Mouse (Mus musculus): ENCODE data around the gene Arpc1a.
A peak's percentile ranks its signal among the peaks of the same experiment; 100 is the strongest.
"Not testable (repeated sequence)": the region's sequence is repeated elsewhere in the genome, so short reads cannot be mapped to it uniquely, and the experiment has no call there.

The Arpc1a gene

DNA sequence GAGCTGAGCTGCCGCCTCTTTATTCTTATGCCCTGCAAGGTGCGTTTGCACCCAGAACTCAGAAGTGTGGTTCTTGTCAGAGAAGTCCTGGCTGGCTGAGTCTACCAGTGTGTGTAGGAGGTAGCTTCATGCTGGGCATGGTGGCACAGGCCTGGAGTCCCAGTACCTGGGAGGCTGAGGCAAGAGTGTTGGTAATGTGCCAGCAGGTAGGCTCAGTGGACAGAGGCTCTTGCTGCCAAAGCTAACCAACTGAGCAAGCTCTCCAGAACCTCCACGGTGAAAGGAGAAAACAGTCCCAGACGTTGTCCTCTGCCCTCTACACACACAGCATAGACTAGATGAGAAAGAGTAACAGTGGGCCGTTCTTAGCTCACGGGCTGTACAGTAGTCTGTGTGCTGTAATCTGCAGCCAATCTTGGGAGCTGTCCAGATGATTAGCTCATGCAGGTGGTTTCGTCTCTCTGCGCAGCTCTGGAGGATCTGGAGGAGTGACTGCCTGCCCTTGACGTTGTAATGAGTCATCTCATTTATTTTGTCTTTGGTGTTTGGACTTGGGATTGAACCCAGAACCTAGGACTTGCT is 22.2 kb downstream of the Arpc1a start:
- DNase-seq: no peak

DNA sequence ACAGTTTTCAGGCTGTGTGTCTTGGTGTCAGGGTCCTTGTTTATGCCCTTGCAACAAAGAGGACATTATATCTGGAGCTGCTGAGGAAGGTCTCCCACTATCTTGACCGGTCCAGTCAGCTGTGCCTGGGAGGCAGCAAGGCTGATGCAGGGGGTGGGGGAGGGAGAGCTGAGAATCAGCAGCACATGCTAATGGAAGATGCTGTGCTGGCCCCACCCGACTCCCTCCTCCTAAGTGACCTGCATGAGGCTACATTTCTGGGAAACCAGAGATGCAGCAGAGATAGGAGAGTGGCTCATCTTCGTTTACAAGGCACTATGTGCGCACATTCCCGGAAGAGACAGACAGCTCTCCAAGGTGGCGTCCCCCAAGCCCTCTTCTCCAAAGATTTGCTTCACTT is 26.8 kb downstream of the Arpc1a start:
- no peak for DNase-seq

- DNase-seq: no peak
Measured at GRCm38 (mm10) chr5:145112566-145112965, 28.9 kb downstream of the Arpc1a start.

DNA sequence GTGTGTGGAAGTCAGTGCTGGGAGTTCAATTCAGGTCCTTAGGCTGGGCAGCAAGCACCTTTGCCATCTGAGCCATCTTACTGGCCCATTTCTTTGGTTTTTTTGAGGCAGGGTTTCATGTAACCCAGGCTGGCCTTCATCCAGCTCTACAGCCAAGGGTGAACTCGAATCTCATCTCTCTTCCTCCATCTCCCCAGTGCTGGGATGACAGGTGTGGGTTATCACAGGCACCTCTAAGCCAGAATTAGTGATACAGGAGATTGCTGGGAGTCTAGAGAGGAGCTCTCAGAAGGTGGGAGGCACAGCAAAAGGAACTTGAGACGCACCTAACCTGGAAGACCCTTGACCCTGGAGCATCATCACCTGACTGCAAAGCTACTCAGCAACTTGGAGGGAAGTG is 29.8 kb downstream of the Arpc1a start:
- no peak for DNase-seq

GRCm38 (mm10) chr5:145114071-145114605 is 30.5 kb downstream of the Arpc1a start, which contains the start of gene Arpc1b:
TSS of gene Arpc1b (plus strand) at chr5:145114215.
- DNase-seq: peak in 1 of 2 experiments; percentile 25

GRCm38 (mm10) chr5:145114606-145115473 is 31.2 kb downstream of the Arpc1a start:
- DNase-seq: peak; percentile 40 to 58

- DNase-seq: no peak
Measured at GRCm38 (mm10) chr5:145115736-145116135, 32.1 kb downstream of the Arpc1a start.

DNA sequence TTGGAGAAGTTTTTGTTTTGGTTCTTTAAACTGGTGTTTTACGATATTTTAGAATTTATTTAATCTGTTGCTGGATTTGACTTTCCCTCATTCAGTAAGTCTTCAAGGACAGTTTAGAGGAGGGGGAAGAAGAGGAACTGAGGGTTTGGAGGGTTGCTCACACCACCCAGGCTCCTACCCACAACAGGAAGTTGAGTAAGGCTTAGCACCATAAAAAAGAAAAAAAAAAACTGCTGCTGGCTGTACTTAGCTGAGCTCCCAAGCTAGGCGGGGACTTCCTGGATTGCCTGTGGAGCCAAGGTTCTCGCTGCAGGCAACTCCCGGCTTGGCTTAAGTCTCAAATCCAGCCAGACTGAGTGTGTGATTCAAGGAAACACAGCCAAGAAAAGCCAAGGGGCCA is 32.7 kb downstream of the Arpc1a start:
- DNase-seq: no peak

- DNase-seq: peak; percentile 66 to 83
Measured at GRCm38 (mm10) chr5:145116916-145117315, 33.3 kb downstream of the Arpc1a start.

DNA sequence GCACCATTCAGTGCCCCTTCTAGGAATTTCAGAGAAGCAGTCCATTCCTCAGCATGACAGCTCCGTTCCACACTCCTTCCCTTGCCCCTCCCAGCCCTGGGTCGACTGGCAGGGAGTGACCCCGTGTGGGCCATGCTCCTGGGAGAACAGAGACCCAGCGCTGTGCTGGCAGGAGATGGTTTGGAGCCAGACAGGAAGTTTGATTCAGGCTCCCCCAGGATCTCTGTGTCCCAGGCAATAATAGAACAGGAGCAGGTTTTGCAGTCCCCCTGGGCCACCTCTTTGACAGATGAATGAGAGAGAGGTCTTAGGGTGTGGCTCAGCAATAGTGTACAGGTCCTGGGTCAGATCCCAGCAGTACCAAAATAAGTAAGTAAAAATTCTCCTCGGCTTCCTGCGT is 34.4 kb downstream of the Arpc1a start:
- no peak for DNase-seq

GRCm38 (mm10) chr5:145118461-145118860 is 34.8 kb downstream of the Arpc1a start:
- DNase-seq: no peak

- no peak for DNase-seq
Measured at GRCm38 (mm10) chr5:145119385-145119784, 35.8 kb downstream of the Arpc1a start.

DNA sequence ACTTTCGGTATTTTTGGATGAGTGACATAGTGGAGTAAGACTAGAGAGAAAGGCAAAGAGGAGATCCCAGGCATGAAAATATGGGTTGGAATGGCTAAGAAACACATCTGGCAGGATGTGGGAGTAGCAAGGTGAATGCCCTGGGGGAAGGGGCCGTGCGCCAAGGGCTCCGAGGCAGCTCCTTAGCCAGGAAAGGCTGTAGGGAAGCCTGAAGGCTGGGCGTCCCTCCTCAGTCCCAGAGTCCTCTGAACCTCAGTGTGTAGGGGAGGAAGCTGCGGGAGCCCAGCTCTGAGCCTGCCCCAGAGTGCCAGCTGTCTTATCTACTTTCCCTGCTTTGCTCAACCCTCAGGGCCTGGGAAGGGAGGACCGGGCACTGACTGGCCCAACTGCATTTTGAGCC is 37.3 kb downstream of the Arpc1a start:
- no peak for DNase-seq

DNA sequence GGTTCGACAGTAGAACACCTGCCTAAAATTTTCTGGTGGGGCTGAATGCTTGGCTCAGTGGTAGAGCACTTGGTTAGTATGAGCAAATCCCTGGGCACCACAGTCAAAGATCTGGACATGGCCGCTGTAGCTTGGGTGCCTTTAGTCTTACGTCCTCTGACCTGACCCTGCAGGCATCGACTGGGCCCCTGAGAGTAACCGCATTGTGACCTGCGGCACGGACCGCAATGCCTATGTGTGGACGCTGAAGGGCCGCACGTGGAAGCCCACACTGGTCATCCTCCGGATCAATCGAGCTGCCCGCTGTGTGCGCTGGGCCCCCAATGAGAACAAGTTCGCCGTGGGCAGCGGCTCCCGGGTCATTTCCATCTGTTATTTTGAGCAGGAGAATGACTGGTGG is 39.8 kb downstream of the Arpc1a start:
- no peak for DNase-seq

DNA sequence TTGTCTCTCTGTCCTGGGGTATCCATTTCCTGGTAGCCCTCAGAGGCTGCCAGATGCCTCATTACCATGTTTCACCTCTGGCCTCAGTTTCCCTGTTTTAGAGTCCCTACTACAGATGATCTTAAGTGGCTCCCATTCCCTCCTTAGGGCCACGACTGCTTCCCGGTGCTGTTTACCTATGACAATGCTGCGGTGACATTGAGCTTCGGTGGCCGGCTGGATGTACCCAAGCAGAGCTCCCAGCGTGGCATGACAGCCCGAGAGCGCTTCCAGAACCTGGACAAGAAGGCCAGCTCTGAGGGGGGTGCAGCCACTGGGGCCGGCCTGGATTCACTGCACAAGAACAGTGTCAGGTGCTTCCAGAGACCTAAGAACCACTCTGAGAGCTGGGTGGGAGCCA is 43.0 kb downstream of the Arpc1a start:
- DNase-seq: no peak

GRCm38 (mm10) chr5:145129124-145129523 is 45.5 kb downstream of the Arpc1a start:
- no peak for DNase-seq

GRCm38 (mm10) chr5:145129773-145130172 is 46.1 kb downstream of the Arpc1a start:
- DNase-seq: not testable (repeated sequence)

- no peak for DNase-seq
Measured at GRCm38 (mm10) chr5:145130191-145130590, 46.6 kb downstream of the Arpc1a start.

DNA sequence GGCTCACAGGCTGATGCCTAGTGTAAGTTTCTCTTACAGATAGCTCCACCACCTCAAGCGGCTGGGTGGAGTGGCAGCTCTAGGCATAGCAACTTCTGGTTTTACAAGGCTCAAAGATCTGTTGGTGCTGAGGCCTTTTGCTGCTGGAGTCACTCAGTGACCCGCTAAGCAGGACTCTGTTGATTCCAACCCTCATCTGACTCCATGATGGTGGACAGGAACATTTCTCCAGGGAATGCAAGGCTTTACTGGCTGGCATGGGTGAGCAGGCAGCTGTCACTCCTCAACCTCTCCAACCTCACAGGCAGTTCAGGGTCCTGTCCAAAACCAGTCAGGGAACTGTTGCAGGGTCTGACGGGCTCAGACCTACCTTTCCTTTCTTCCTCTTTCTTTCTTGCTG is 47.4 kb downstream of the Arpc1a start:
- no peak for DNase-seq

DNA sequence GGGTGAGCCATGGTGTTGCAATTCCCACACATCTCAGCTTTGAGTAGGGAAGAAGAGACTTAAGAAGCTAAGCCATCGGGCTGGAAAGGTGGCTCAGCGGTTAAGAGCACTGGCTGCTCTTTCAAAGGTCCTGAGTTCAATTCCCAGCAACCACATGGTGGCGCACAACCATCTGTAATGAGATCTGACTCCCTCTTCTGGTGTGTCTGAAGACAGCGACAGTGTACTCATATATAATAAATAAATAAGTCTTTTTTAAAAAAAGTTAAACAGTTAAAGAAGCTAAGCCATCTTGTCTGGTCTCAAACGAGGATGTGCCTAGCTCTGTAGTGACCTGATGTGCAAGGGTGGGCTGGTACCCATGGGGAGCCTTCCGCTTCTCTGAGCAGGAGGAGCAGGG is 49.6 kb downstream of the Arpc1a start:
- not testable (repeated sequence) for DNase-seq

DNA sequence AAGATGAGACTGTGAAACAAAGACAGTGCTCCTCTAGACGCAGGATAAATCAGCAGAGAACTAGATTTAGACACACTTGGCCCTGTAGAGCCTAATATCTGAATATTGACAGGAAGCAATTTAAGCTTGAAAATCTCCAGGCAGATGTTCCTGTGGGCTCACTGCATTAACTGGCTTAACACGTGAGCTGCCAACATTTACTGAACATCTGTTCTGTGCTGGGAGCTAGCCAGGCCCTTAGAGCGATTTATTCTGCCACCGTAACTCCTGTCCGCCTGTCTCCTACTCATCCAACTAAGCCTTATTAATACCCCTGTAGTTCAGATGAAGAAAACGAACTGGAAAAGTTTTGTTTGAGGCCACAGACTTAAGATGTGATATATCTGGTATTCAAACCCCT is 55.2 kb downstream of the Arpc1a start:
- DNase-seq: peak in 1 of 2 experiments; percentile 20

DNA sequence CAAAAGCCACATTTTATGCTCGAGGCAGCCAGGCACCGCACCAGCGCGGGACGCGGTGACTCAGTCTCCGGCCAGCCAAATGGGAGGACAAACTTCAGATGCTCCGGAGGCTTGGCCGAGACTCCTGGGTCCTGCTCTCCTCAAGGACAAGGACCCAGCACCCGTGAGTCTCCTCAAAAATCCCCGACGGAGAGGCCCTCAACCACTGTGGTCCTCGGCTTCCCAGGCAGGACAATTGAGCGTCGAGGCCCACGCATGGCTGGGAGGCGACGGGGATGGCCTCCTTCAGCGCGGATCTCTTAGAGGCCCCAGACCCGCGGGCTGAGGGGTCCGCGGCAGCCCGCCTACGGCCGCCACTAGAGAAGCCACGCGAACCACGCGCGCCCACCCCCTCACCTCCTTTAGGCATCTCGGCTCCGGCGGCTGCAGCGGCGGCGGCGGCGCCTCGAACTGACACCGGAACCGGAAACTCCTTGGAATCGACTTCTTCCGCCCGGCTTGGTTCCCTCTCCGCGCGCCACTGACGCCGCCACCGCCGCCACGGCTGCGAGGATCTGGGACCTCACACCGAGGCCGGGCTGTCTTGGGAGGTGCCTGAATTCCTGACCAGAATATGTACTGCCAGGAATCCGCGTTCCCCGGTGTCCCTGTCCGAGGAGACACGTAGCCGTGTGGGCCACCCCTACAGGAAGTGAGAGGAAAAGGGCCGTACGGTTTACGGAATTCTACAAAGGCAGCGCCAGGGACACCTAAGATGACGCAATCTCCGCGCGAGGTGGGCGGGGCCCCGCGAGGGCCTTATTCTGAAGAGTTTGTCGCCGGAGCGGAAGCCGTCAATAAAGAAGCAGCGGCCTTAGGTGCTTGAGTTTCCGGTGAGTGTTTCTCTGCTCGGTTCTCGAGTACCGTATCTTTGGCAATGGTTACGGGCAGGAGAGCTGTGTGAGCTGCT is 56.2 kb downstream of the Arpc1a start, which contains the start of the genes Pdap1 and Bud31:
Gene Pdap1 (minus strand): TSS at position 668 of the 949 bp plus-strand sequence.
Gene Bud31 (plus strand): TSS at position 792 of the 949 bp plus-strand sequence.
- peak; percentile 96 to 97 for DNase-seq

DNA sequence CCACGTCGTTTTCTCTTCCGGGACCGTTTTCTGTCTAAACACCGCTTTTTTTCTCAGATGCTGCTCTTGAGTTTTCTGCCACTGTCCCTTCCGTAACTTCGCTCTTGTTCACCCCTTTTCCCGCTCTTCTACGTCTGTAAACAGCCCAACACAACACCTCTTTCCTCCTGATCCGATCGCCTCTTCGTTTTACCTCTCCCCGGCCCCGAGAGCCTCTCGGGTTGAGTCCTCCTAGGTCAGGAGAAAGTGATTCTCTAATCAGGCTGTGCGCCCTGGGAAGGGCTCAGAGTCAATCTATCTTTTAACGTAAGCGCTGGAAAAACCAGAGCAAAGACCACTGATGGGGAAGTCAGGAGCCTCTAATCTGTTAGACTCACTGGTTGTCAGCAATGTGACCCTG is 57.0 kb downstream of the Arpc1a start:
- peak in 1 of 2 experiments; percentile 31 for DNase-seq

Data from cerebellum, postnatal 14 days (tissue).